Mouse (Mus musculus) testis, adult 2 months (tissue): ENCODE data around the gene Nlrc4.

ENCODE experiments used
- CTCF ChIP-seq: fragments of 200-500 bp; IDR thresholded peaks from 2 replicates; pipeline ENCODE4 v1.5.1; 2012; ENCODE audit warnings: low read depth, mild to moderate bottlenecking, inconsistent platforms, low read length, moderate library complexity; ENCODE audit not compliant: control insufficient read depth, insufficient read depth, insufficient replicate concordance
- POLR2A ChIP-seq: fragments of 200-500 bp; IDR thresholded peaks from 2 replicates; pipeline ENCODE4 v1.6.1; 2012; ENCODE audit warnings: low read depth, mild to moderate bottlenecking, inconsistent platforms, low read length, moderate library complexity; ENCODE audit not compliant: control insufficient read depth

DNA sequence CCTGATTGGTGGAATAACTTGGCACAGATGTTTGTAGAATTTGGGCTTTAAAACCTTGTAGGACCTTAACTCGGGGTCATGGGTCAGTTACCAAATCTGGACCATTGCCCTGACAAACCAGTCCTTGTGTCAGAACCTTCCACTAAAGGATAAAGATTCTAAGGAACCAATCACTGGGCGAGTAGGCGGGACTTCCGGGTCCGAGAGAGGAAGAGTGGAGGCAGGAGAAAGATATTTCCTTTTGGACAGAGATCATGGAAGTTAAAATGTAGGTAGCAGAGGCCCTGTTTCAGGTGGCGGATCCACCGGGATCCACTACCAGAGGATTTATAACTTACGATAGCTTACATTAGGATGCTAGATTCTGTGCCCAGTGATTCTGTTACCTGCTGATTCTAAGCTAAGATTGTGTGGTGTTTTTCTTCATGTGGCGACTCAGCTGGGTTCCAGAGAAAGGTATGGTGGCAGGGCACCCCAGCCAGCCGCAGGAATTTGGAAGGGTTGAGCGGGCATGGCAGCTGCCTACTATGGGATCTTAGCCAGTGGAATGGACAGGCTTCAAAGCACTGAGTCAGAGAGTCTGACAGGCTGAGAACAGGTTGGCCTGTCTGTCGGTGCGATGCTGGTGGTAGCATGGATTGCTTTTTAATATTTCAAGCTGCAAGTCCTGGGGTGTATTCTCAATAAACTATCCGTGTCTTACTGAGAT lies 21.6 kb upstream of the Nlrc4 start:
- TF ChIP-seq POLR2A: no peak
- TF ChIP-seq CTCF: no peak
